Mouse (Mus musculus): Measurements from ENCODE around the gene Oat.

GRCm38 (mm10) chr7:132595787-132596186 is 19.6 kb upstream of the Oat start:
- TF ChIP-seq CTCF (IDR thresholded peaks at IDR 0.05) = no peak
- no peak for TF ChIP-seq EP300 (IDR thresholded peaks at IDR 0.05; ENCODE audit: insufficient read depth, low read depth, low read length)
- no peak for TF ChIP-seq POLR2A (IDR thresholded peaks at IDR 0.05; ENCODE audit: insufficient read depth, low read depth, low read length)

Data from heart, adult 2 months (tissue).